Mouse (Mus musculus): ENCODE measurements at regions not wholly inside any gene's neighbourhood (a gene's known extent, or its start where the extent isn't known, plus 50 kb on each side); places are given as distances from the start of the nearest gene placed in this dataset.

DNA sequence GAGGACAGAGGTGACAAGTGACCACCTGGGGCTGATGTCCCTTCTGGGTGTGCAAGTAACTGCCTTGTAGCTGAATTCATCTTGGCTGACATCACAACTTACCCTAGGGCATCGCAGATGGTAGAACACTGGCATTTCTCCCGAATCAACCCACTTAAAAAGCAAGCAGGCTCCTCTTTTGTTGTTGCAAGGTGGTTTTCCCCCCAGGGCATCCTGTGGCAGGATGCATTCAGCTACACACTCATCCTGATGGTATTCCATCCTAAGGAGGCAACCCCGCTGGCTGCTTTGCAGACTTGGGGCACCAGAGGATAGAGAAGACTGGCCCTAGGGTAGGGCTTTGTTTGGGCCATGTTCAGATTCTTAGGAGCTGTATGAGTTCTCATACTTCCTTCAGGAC lies 97.6 kb upstream of the Sel1l start:
- in situ Hi-C loops (cut with MboI; ENCODE audit: low sequenced_read_pairs in 2 of 2, unreplicated experiment in 2 of 2): no loop called here
- no peaks in the 10 kb centered on the region for H3K4me1 ChIP-seq (ENCODE audit: control insufficient read depth in 2 of 2, insufficient read depth in 2 of 2, low read length in 2 of 2, poor library complexity in 1 of 2)
- DNase-seq (ENCODE audit: low read depth, low spot score): no peak
- no peaks in the 10 kb centered on the region for H3K36me3 ChIP-seq (ENCODE audit: control insufficient read depth, insufficient read depth, low read length, poor library complexity, severe bottlenecking)
- no peak for TF ChIP-seq ZNF384 (IDR thresholded peaks at IDR 0.05; ENCODE audit: low read depth, low read length)
- TF ChIP-seq HCFC1 (IDR thresholded peaks at IDR 0.05; ENCODE audit: borderline replicate concordance, insufficient read depth, low read length): no peak
- no peak for TF ChIP-seq ZC3H11A (IDR thresholded peaks at IDR 0.05; ENCODE audit: borderline replicate concordance, low read depth, low read length)
- no peak for TF ChIP-seq MAFK (IDR thresholded peaks at IDR 0.05; ENCODE audit: insufficient read depth, low read depth, low read length)
- TF ChIP-seq CHD2 (IDR thresholded peaks at IDR 0.05; ENCODE audit: low read depth, low read length): no peak
- H3K9me3 ChIP-seq (ENCODE audit: control insufficient read depth, insufficient read depth, low read depth, low read length): no peaks in the 10 kb centered on the region
- H3K4me3 ChIP-seq (ENCODE audit: insufficient read depth in 1 of 2, low read depth in 1 of 2, low read length in 2 of 2, poor library complexity in 1 of 2, severe bottlenecking in 1 of 2): no peak overlapping the region
- H3K27ac ChIP-seq (ENCODE audit: insufficient read depth, low read depth, low read length, poor library complexity, severe bottlenecking): no peak overlapping the region
- H3K9ac ChIP-seq (ENCODE audit: insufficient read depth, low read depth, low read length, poor library complexity, severe bottlenecking): no peak overlapping the region

DNA sequence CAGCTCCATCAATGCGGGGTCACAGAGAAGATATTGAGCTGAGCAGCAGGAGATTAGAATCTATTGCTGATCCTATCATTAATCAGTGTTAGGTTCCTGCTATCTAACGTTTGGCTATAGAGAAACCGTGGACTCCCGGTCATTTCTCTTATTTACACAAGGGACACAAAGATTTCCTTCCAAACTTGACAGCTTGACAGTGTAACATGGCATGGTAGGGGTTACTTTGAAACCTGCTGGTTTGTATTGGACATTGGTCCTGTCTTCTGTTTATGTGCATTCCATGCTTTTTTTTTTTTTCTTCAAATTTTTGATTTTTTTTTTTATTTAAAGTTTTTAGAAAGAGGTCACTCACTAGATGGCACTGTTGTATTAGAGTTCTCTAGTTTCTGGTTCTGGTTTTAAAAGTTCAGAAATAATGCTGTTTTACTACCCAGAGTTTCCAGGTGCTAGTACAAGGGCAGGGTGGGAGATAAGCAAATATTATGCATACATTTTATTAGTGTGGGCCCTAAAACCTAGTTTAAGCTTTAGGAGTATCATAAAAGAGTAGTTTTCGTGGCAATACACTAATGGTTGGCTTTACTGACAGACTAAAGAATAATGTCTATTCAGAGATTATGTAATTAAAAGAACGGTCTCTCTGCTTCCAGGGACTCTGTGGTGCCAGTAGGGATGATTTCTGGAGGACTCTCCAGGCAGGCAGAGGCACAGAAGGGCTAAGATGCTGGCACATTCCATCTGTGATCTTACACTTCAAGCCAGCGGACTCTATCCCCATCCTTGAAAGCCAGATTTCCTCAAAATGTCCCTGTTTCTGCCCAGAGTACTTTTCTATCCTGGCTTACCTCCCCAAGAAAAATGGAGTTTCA lies 83.8 kb upstream of the Sel1l start:
- Histone ChIP-seq H3K4me1 (ENCODE audit: control insufficient read depth in 2 of 2, insufficient read depth in 2 of 2, low read length in 2 of 2, poor library complexity in 1 of 2) (no peaks in the 10 kb centered on the region), H3K4me3 (ENCODE audit: insufficient read depth in 1 of 2, low read depth in 1 of 2, low read length in 2 of 2, poor library complexity in 1 of 2, severe bottlenecking in 1 of 2) (no peak overlapping the region), H3K9ac (ENCODE audit: insufficient read depth, low read depth, low read length, poor library complexity, severe bottlenecking) (no peak overlapping the region), H3K9me3 (ENCODE audit: control insufficient read depth, insufficient read depth, low read depth, low read length) (no peaks in the 10 kb centered on the region), H3K27ac (ENCODE audit: insufficient read depth, low read depth, low read length, poor library complexity, severe bottlenecking) (no peak overlapping the region), H3K36me3 (ENCODE audit: control insufficient read depth, insufficient read depth, low read length, poor library complexity, severe bottlenecking) (no peaks in the 10 kb centered on the region)
- in situ Hi-C loops (cut with MboI; ENCODE audit: low sequenced_read_pairs in 2 of 2, unreplicated experiment in 2 of 2): no loop called here
- no peak for DNase-seq (ENCODE audit: low read depth, low spot score)
- TF ChIP-seq ZC3H11A (IDR thresholded peaks at IDR 0.05; ENCODE audit: borderline replicate concordance, low read depth, low read length): no peak
- TF ChIP-seq MAFK (IDR thresholded peaks at IDR 0.05; ENCODE audit: insufficient read depth, low read depth, low read length): no peak
- no peak for TF ChIP-seq HCFC1 (IDR thresholded peaks at IDR 0.05; ENCODE audit: borderline replicate concordance, insufficient read depth, low read length)
- TF ChIP-seq CHD2 (IDR thresholded peaks at IDR 0.05; ENCODE audit: low read depth, low read length): no peak
- no peak for TF ChIP-seq ZNF384 (IDR thresholded peaks at IDR 0.05; ENCODE audit: low read depth, low read length)

DNA sequence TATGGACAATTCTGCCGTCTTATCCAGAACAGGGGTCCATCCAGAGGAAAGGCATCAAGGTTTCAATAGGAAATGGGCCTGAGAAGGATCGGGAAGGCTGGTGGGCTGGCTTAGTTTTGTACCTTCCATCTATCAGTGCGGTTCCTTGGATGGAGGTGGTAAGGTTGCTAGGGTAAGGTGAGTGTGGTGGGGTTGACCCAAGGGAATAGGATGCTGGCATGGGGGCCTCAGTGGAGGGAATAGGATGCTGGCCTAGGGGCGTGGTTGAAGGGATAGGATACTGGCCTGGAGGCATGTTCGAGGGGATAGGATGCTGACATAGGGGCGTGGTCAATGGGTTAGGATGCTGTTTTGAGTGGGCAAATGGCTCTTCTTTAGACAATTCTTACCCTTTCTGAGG lies 82.6 kb upstream of the Sel1l start:
- no peaks in the 10 kb centered on the region for H3K9me3 ChIP-seq (ENCODE audit: control insufficient read depth, insufficient read depth, low read depth, low read length)
- no peak for DNase-seq (ENCODE audit: low read depth, low spot score)
- no peak overlapping the region for H3K9ac ChIP-seq (ENCODE audit: insufficient read depth, low read depth, low read length, poor library complexity, severe bottlenecking)
- H3K27ac ChIP-seq (ENCODE audit: insufficient read depth, low read depth, low read length, poor library complexity, severe bottlenecking): no peak overlapping the region
- H3K36me3 ChIP-seq (ENCODE audit: control insufficient read depth, insufficient read depth, low read length, poor library complexity, severe bottlenecking): no peaks in the 10 kb centered on the region
- H3K4me1 ChIP-seq (ENCODE audit: control insufficient read depth in 2 of 2, insufficient read depth in 2 of 2, low read length in 2 of 2, poor library complexity in 1 of 2): no peaks in the 10 kb centered on the region
- TF ChIP-seq HCFC1 (IDR thresholded peaks at IDR 0.05; ENCODE audit: borderline replicate concordance, insufficient read depth, low read length): no peak
- TF ChIP-seq CHD2 (IDR thresholded peaks at IDR 0.05; ENCODE audit: low read depth, low read length): no peak
- no peak for TF ChIP-seq ZC3H11A (IDR thresholded peaks at IDR 0.05; ENCODE audit: borderline replicate concordance, low read depth, low read length)
- no peak for TF ChIP-seq MAFK (IDR thresholded peaks at IDR 0.05; ENCODE audit: insufficient read depth, low read depth, low read length)
- no peak for TF ChIP-seq ZNF384 (IDR thresholded peaks at IDR 0.05; ENCODE audit: low read depth, low read length)
- no peak overlapping the region for H3K4me3 ChIP-seq (ENCODE audit: insufficient read depth in 1 of 2, low read depth in 1 of 2, low read length in 2 of 2, poor library complexity in 1 of 2, severe bottlenecking in 1 of 2)
- in situ Hi-C loops (cut with MboI; ENCODE audit: low sequenced_read_pairs in 2 of 2, unreplicated experiment in 2 of 2): no loop called here

DNA sequence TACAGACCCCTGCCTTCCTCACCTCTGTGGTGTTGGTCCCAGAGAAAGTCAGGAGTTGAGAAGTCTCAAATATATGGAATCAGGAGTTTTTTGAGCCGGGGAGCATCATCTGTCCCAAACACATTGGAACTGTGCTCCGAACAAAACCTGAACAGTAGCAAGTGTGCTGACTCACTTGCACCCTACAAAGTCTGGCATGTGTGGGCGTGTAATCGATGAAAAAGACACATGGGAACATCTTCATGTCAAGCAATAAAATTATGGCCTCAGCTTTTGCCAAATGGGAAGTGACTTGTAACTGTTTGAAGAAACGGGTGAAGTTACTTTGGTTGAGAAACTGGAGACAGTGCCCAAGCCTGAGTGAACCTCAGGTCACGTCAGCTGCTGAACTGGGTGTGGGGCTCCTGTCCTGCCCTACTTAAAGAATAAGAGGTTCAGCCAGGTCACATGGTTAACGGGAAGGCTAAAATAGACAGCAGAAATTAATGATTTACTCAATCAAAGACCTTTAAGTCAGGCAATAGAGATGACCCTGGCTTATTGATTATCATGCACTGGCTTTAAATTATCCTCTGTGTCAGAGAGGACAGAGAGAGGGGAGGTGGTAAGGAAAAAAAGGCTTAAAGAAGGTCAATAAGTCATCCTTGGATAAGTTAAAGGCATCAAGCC lies 80.6 kb upstream of the Sel1l start:
- Histone ChIP-seq H3K9me3 (ENCODE audit: control insufficient read depth, insufficient read depth, low read depth, low read length) (no peaks in the 10 kb centered on the region), H3K27ac (ENCODE audit: insufficient read depth, low read depth, low read length, poor library complexity, severe bottlenecking) (no peak overlapping the region), H3K4me1 (ENCODE audit: control insufficient read depth in 2 of 2, insufficient read depth in 2 of 2, low read length in 2 of 2, poor library complexity in 1 of 2) (no peaks in the 10 kb centered on the region), H3K36me3 (ENCODE audit: control insufficient read depth, insufficient read depth, low read length, poor library complexity, severe bottlenecking) (no peaks in the 10 kb centered on the region), H3K4me3 (ENCODE audit: insufficient read depth in 1 of 2, low read depth in 1 of 2, low read length in 2 of 2, poor library complexity in 1 of 2, severe bottlenecking in 1 of 2) (no peak overlapping the region), H3K9ac (ENCODE audit: insufficient read depth, low read depth, low read length, poor library complexity, severe bottlenecking) (no peak overlapping the region)
- in situ Hi-C loops (cut with MboI; ENCODE audit: low sequenced_read_pairs in 2 of 2, unreplicated experiment in 2 of 2): no loop called here
- no peak for TF ChIP-seq CHD2 (IDR thresholded peaks at IDR 0.05; ENCODE audit: low read depth, low read length)
- no peak for TF ChIP-seq ZC3H11A (IDR thresholded peaks at IDR 0.05; ENCODE audit: borderline replicate concordance, low read depth, low read length)
- no peak for TF ChIP-seq HCFC1 (IDR thresholded peaks at IDR 0.05; ENCODE audit: borderline replicate concordance, insufficient read depth, low read length)
- no peak for TF ChIP-seq MAFK (IDR thresholded peaks at IDR 0.05; ENCODE audit: insufficient read depth, low read depth, low read length)
- no peak for TF ChIP-seq ZNF384 (IDR thresholded peaks at IDR 0.05; ENCODE audit: low read depth, low read length)
- DNase-seq (ENCODE audit: low read depth, low spot score): no peak

All from ES-E14 (cell line).